ENCODE assay signal across 7 mouse cellular contexts in the genomic region with DNA sequence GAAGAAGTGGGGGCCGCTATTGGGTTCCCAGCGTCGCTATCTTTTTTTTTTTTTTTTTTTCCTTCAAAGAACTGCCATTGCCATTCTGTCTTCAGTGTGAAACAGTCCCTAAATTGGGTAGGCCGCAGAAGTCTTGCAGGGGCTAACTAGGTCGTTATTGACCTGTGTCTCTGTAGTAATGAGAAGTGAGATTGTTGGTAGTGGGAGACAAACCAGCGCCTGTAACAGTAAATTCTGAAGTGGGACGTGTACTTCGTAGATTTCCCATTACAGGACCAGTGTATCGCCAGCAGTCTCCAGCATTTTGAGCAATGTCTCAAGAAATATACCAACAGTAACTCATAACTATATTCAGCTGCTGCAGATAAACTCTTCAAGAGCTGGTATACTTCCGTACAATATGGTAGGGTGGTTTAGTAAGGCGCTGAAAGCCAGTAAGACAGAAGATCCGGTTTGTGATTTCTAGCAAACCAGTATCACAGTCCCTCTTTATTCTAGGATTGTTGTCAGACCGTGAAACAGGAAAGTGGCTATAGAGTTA. TPM values are rescaled to one million over a fixed set of nuclear protein-coding genes. Genes with fewer than 3 reads are reported as not detected.
DNase-seq lines count a peak whose midpoint lies in the region; ATAC-seq and TF ChIP-seq lines count a peak whose summit lies in the region.

No protein-coding gene starts in this region.

- H3K36me3 ChIP-seq in neural tube, embryonic 11.5 days (ENCODE audit: control insufficient read depth, insufficient read depth, low read length): no peaks in the 10 kb centered on the region
- H3K36me3 ChIP-seq in hindbrain, embryonic 15.5 days: peaks cover 8% of the 10 kb centered on the region
- H3K36me3 ChIP-seq in midbrain, postnatal 0 days (ENCODE audit: insufficient read depth, low read length): no peaks in the 10 kb centered on the region; the same call in 1 of the 2 replicates

- H3K4me3 ChIP-seq in neural tube, embryonic 11.5 days (ENCODE audit: low read depth, low read length): peak overlapping the region; percentile 99
- peak overlapping the region; percentile 91 for H3K4me3 ChIP-seq in hindbrain, embryonic 15.5 days
- H3K4me3 ChIP-seq in midbrain, postnatal 0 days (ENCODE audit: low read depth, low read length): peak overlapping the region; percentile 100

- no peak for TF ChIP-seq CTCF in midbrain, postnatal 0 days (IDR thresholded peaks at IDR 0.05)

- WGBS in neural tube, embryonic 11.5 days: 6% methylated on average over 13 of the region's 13 CpGs
- 4% methylated on average over 13 of the region's 13 CpGs for WGBS in hindbrain, embryonic 15.5 days
- WGBS in midbrain, postnatal 0 days: 4% methylated on average over 11 of the region's 13 CpGs

- no peak for DNase-seq in neural tube, embryonic 11.5 days (ENCODE audit: low spot score)
- no peak for DNase-seq in neural tube, embryonic 10.5 days (ENCODE audit: extremely low spot score, low spot score)
- peak; percentile 29 for DNase-seq in c-Kit-positive CD71-positive TER-119-positive erythroid progenitor cells, embryonic 14.5 days (ENCODE audit: low spot score)
- DNase-seq in midbrain, postnatal 0 days (ENCODE audit: low spot score): no peak
- DNase-seq in urinary bladder, postnatal 14 days (ENCODE audit: low spot score): no peak
- no peak for DNase-seq in left cerebral cortex, postnatal 14 days (ENCODE audit: low spot score in 2 of 2)

- peaks cover 4% of the 10 kb centered on the region for H3K4me1 ChIP-seq in neural tube, embryonic 11.5 days (ENCODE audit: control insufficient read depth, insufficient read depth, low read length)
- H3K4me1 ChIP-seq in hindbrain, embryonic 15.5 days (replicated peaks): peaks cover 29% of the 10 kb centered on the region
- H3K4me1 ChIP-seq in midbrain, postnatal 0 days (ENCODE audit: insufficient read depth, low read length): no peaks in the 10 kb centered on the region; the same call in 1 of the 2 replicates

- H3K27ac ChIP-seq in neural tube, embryonic 11.5 days (ENCODE audit: low read depth, low read length): peak overlapping the region; percentile 84; the same call in 1 of the 2 replicates
- peak overlapping the region; percentile 88 for H3K27ac ChIP-seq in hindbrain, embryonic 15.5 days (replicated peaks)
- H3K27ac ChIP-seq in midbrain, postnatal 0 days (ENCODE audit: low read depth, low read length): peak overlapping the region; percentile 90

- peak overlapping the region; percentile 99 for H3K9ac ChIP-seq in neural tube, embryonic 11.5 days (ENCODE audit: low read length)
- H3K9ac ChIP-seq in hindbrain, embryonic 15.5 days: peak overlapping the region; percentile 98
- H3K9ac ChIP-seq in midbrain, postnatal 0 days (replicated peaks; ENCODE audit: low read length, poor library complexity, severe bottlenecking): peak overlapping the region; percentile 94

- no peaks in the 10 kb centered on the region for H3K27me3 ChIP-seq in neural tube, embryonic 11.5 days (ENCODE audit: control insufficient read depth, insufficient read depth, low read length)
- no peaks in the 10 kb centered on the region for H3K27me3 ChIP-seq in hindbrain, embryonic 15.5 days
- H3K27me3 ChIP-seq in midbrain, postnatal 0 days (ENCODE audit: insufficient read depth, low read length): no peaks in the 10 kb centered on the region

- intact Hi-C loops in left cerebral cortex, postnatal 14 days (cut with DNase I): loop anchor here (5.0 kb wide), 2 partner anchors 40 to 60 kb away; a partner anchor contains a TSS

- H3K4me2 ChIP-seq in neural tube, embryonic 11.5 days (ENCODE audit: low read depth): peak overlapping the region; percentile 75
- H3K4me2 ChIP-seq in hindbrain, embryonic 15.5 days: peak overlapping the region; percentile 64
- peak overlapping the region; percentile 78 for H3K4me2 ChIP-seq in midbrain, postnatal 0 days (ENCODE audit: low read depth, low read length, poor library complexity, severe bottlenecking)

- ATAC-seq in neural tube, embryonic 11.5 days (ENCODE audit: insufficient read depth, low FRiP score, low TSS enrichment): no peak
- ATAC-seq in hindbrain, embryonic 15.5 days (ENCODE audit: low FRiP score, low read depth): no peak
- ATAC-seq in midbrain, postnatal 0 days (ENCODE audit: low FRiP score): peak; percentile 3; the same call in 1 of the 2 replicates

- no peaks in the 10 kb centered on the region for H3K9me3 ChIP-seq in neural tube, embryonic 11.5 days (ENCODE audit: control insufficient read depth, low read length)
- H3K9me3 ChIP-seq in hindbrain, embryonic 15.5 days: no peaks in the 10 kb centered on the region
- H3K9me3 ChIP-seq in midbrain, postnatal 0 days (ENCODE audit: low read length): no peaks in the 10 kb centered on the region

RNA-seq across cellular contexts. Expression of a gene that starts 0.8 kb away (rescaled TPM):
- polyA plus RNA-seq in neural tube, embryonic 11.5 days (2014; fragmentation: Nextera tagmentation; extraction: Ambion mirVana): 378 and 404 TPM in 2 replicates
- polyA plus RNA-seq in hindbrain, embryonic 15.5 days (2015; fragmentation: Nextera tagmentation; extraction: Ambion mirVana): 244 and 265 TPM in 2 replicates
- total RNA-seq in midbrain, postnatal 0 days (2014; rRNA removed): 51.3 and 64.1 TPM in 2 replicates
- polyA plus RNA-seq in midbrain, postnatal 0 days (2015; fragmentation: Nextera tagmentation; extraction: Ambion mirVana): 260 and 285 TPM in 2 replicates
- total RNA-seq in left cerebral cortex, postnatal 14 days (2021): 100 to 1,000 TPM; 121 to 139 TPM

RNA-seq across cellular contexts. Expression of a gene that starts 23.2 kb away (rescaled TPM):
- polyA plus RNA-seq in neural tube, embryonic 11.5 days (2014; fragmentation: Nextera tagmentation; extraction: Ambion mirVana): 32.9 and 36.2 TPM in 2 replicates
- polyA plus RNA-seq in hindbrain, embryonic 15.5 days (2015; fragmentation: Nextera tagmentation; extraction: Ambion mirVana): 31.8 and 32.6 TPM in 2 replicates
- 8.6 and 10.2 TPM in 2 replicates for total RNA-seq in midbrain, postnatal 0 days (2014; rRNA removed)
- polyA plus RNA-seq in midbrain, postnatal 0 days (2015; fragmentation: Nextera tagmentation; extraction: Ambion mirVana): 30.4 and 34.1 TPM in 2 replicates
- 10 to 100 TPM in 1 of 2 experiments, 1 to 10 TPM in 1; 9.7 to 15.7 TPM for total RNA-seq in left cerebral cortex, postnatal 14 days (2021)

RNA-seq across cellular contexts. Expression of a gene that starts 34.9 kb away (rescaled TPM):
- polyA plus RNA-seq in neural tube, embryonic 11.5 days (2014; fragmentation: Nextera tagmentation; extraction: Ambion mirVana): 16.6 and 19.4 TPM in 2 replicates
- 15.3 and 16.0 TPM in 2 replicates for polyA plus RNA-seq in hindbrain, embryonic 15.5 days (2015; fragmentation: Nextera tagmentation; extraction: Ambion mirVana)
- 37.9 and 62.1 TPM in 2 replicates for total RNA-seq in midbrain, postnatal 0 days (2014; rRNA removed)
- polyA plus RNA-seq in midbrain, postnatal 0 days (2015; fragmentation: Nextera tagmentation; extraction: Ambion mirVana): 15.4 and 20.9 TPM in 2 replicates
- total RNA-seq in left cerebral cortex, postnatal 14 days (2021): 100 to 1,000 TPM; 142 to 153 TPM

RNA-seq across cellular contexts. Expression of a gene that starts 40.4 kb away (rescaled TPM):
- polyA plus RNA-seq in neural tube, embryonic 11.5 days (2014; fragmentation: Nextera tagmentation; extraction: Ambion mirVana): 35.5 and 35.8 TPM in 2 replicates
- 93.0 and 94.6 TPM in 2 replicates for polyA plus RNA-seq in hindbrain, embryonic 15.5 days (2015; fragmentation: Nextera tagmentation; extraction: Ambion mirVana)
- 147 and 164 TPM in 2 replicates for total RNA-seq in midbrain, postnatal 0 days (2014; rRNA removed)
- polyA plus RNA-seq in midbrain, postnatal 0 days (2015; fragmentation: Nextera tagmentation; extraction: Ambion mirVana): 84.1 and 99.2 TPM in 2 replicates
- total RNA-seq in left cerebral cortex, postnatal 14 days (2021): 100 to 1,000 TPM in 1 of 2 experiments, 10 to 100 TPM in 1; 92.7 to 102 TPM
